Mouse (Mus musculus): ENCODE data around the gene Trim62.

The Trim62 gene

GRCm38 (mm10) chr4:128910276-128911063 lies 27.1 kb downstream of the Trim62 start:
- DNase-seq: no peak

GRCm38 (mm10) chr4:128912085-128912484 lies 28.7 kb downstream of the Trim62 start:
- no peak for DNase-seq

GRCm38 (mm10) chr4:128913794-128914193 lies 30.4 kb downstream of the Trim62 start:
- DNase-seq: peak; percentile 33

- DNase-seq: no peak
Observed at GRCm38 (mm10) chr4:128917119-128917518, 33.7 kb downstream of the Trim62 start.

- no peak for DNase-seq
Observed at GRCm38 (mm10) chr4:128917756-128918155, 34.4 kb downstream of the Trim62 start.

GRCm38 (mm10) chr4:128918187-128918586 lies 34.8 kb downstream of the Trim62 start:
- no peak for DNase-seq

GRCm38 (mm10) chr4:128919106-128919505 lies 35.7 kb downstream of the Trim62 start:
- DNase-seq: no peak

- DNase-seq: no peak
Observed at GRCm38 (mm10) chr4:128923603-128924002, 40.2 kb downstream of the Trim62 start.

GRCm38 (mm10) chr4:128924841-128925606 lies 41.6 kb downstream of the Trim62 start:
- peak; percentile 94 for DNase-seq

- DNase-seq: peak; percentile 39
Observed at GRCm38 (mm10) chr4:128932783-128933182, 49.4 kb downstream of the Trim62 start.

- no peak for DNase-seq
Observed at GRCm38 (mm10) chr4:128935595-128935994, 52.2 kb downstream of the Trim62 start.

- no peak for DNase-seq
Observed at GRCm38 (mm10) chr4:128942346-128942745, 59.0 kb downstream of the Trim62 start.

GRCm38 (mm10) chr4:128946736-128947135 lies 63.4 kb downstream of the Trim62 start:
- no peak for DNase-seq

GRCm38 (mm10) chr4:128947326-128947933 lies 64.0 kb downstream of the Trim62 start:
- DNase-seq: no peak

GRCm38 (mm10) chr4:128948137-128948674 lies 64.8 kb downstream of the Trim62 start:
- peak; percentile 81 for DNase-seq

- DNase-seq: no peak
Observed at GRCm38 (mm10) chr4:128949470-128950005, 66.2 kb downstream of the Trim62 start.

GRCm38 (mm10) chr4:128950461-128950860 lies 67.1 kb downstream of the Trim62 start:
- no peak for DNase-seq

GRCm38 (mm10) chr4:128953851-128954250 lies 70.5 kb downstream of the Trim62 start:
- no peak for DNase-seq

- peak; percentile 69 for DNase-seq
Observed at GRCm38 (mm10) chr4:128957155-128957911, 74.0 kb downstream of the Trim62 start.

- DNase-seq: no peak
Observed at GRCm38 (mm10) chr4:128958156-128958555, 74.8 kb downstream of the Trim62 start.

GRCm38 (mm10) chr4:128958849-128959248 lies 75.5 kb downstream of the Trim62 start:
- no peak for DNase-seq

GRCm38 (mm10) chr4:128959676-128960075 lies 76.3 kb downstream of the Trim62 start:
- DNase-seq: no peak

Measured in retina, postnatal 1 day (tissue).